Mouse (Mus musculus): ENCODE measurements around the gene Polr2b.

Polr2b gene

DNA sequence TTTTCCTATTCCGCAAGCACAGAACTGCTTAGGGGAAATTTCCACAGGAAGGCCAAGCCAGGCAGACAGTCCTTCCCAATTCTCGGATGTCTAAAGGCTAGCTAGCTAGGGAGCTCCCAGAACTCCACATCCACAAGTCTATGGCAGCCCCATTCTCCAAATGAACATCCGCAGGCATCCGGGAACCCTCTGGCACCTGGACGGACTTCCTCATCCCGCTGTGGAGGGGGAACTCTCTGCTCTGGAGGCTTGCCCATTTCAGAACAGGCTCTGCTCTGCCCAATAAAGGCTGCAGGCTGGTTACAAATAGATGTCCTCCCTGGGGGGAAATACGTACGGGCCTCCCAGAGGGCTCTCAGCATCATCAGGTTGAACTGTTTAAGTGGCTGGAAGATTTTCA, 56.4 kb downstream of the Polr2b start:
- no peak for DNase-seq

- DNase-seq = no peak
Observed at GRCm38 (mm10) chr5:77367145-77367544, 57.2 kb downstream of the Polr2b start.

DNA sequence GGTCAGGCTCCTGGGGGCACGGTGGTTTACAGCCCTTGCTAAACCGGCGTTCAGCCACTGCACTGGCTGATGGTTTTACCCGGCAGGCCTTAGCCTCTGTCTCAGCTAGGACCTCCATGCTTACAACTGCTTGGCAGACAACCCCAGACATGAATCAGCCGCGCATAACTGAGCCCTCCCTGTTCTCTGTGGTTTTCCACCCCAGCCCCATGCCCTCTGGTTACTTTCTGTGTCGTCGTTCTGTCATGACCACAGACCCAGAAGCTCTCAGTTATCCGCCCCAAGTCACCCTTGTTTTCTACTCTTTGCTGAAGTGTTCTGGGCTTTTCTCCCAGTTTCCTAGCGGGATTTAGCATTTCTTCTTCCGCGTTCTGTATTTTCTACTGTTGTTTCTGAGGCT, 57.7 kb downstream of the Polr2b start:
- no peak for DNase-seq

DNA sequence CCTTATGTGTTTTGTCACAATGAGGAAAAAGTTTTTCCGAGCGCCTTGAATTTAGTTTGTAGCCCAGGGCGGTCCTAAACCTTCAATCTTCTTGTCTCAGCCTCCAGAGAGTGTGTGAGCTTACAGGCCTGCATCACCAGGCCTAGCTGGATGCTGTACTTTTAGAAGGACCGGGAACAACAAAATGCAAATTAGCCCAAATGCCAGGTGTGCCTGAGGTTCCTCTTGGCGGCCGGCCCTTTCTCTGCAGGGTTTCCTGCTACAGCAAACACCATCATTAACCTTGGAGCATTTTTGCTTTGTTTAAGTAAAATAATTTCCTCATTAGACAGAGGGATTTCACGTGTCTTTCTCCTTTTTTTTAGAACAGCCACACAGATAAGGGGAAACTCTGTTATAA, 58.2 kb downstream of the Polr2b start:
- no peak for DNase-seq

DNA sequence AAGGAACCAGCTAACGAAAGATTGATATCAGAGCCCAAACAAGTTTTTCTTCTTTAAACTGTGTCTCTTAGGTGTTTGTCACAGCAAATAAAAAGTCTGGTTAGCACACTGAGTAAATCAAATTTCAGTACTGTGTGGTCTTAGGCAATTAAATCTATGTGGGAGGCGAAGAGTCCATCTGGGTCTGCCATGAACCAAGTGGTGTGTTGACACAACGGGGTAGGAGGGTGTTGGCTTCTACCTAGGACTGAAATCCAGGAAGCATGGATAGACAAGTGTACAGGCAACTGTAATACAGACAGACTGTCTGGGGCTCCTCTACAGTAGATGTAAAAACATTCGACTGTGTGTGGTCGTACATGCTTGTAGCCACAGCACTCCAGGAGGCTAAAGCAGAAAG, 59.4 kb downstream of the Polr2b start:
- DNase-seq = no peak

DNA sequence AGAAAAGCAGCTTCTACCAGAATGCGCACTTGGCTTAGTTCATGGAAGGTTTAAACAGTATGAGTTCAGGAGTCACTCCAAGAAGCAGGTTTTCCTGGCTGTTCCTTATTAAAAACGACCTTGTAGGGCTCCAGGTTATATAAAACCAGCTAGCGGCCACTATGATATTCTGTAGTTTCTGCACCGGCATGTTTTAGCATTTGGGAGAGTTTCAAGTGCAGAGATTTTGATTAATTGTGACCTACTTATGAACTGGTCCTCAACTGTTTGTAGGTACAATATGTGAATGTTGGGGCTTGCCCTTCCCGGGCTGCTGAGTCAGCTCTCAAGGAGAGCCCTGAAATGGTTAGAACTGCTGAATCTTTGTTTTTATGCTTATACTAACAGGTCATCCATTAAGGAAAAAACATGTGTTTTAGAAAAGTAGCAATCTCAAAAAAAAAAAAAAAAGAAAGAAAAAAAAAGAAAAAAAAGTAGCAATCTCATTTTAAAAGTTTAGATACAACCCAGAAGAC, 60.5 kb downstream of the Polr2b start:
- DNase-seq = no peak

DNA sequence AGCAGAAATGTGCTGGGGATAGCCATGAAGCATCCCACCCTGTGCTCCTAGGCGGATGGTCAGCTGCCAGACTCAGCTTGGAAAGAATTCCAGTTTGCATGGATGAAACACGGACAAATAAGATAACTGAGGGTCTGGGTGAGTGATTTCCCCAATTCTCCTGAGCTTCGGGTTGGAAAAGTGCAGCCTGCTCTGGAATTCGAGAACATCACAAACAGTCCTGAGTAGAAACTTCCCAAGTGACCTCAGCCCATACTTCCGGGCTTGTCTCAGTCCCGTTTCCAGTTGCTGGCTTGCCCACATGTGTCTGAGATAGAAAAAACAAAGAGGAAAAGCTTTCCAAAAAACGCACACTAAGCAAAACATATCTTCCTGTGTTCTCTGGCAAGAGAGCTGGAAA, 62.3 kb downstream of the Polr2b start:
- DNase-seq = no peak

- peak; percentile 53 for DNase-seq
Observed at GRCm38 (mm10) chr5:77372778-77373177, 62.8 kb downstream of the Polr2b start.

DNA sequence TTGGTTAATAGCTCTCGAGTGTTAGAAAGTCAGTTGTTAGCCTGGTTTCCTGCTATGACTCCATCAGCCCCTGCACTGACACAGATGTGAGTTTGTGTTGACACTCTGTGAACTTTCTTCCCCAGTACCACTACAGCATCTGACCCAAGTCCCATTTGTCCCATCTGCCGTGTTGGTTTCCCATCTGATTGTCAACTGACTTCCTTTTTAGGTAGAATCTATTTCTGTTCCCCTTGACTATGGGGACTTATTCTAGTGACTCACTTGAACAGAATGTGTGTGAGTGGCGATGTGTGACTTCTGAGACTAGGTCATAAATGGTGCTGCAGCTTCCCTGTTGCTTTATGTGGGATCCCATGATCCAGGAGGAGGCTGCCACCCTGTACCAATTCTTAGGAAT, 65.0 kb downstream of the Polr2b start:
- no peak for DNase-seq

DNA sequence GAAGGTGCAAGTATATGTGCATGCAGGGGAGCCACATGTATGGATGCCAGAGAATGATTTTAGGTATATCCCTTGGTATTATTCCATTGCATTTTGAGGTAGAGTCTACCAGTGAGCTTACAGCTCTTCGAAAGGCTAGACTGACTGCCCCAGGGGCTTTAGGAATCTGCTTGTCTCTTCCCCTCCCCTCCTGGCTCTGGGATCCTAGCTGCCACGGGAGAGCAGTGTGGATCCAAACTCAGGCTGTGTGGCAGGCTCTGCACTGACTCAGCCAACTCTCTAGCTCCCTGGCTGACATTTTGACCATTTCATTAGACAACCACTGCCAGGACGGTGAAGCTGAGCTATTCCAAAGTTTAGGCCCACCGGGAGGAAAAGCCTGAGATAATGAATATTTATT, 65.6 kb downstream of the Polr2b start:
- DNase-seq = no peak

- DNase-seq = no peak
Observed at GRCm38 (mm10) chr5:77378027-77378426, 68.1 kb downstream of the Polr2b start.

- no peak for DNase-seq
Observed at GRCm38 (mm10) chr5:77379434-77380135, 69.6 kb downstream of the Polr2b start.

DNA sequence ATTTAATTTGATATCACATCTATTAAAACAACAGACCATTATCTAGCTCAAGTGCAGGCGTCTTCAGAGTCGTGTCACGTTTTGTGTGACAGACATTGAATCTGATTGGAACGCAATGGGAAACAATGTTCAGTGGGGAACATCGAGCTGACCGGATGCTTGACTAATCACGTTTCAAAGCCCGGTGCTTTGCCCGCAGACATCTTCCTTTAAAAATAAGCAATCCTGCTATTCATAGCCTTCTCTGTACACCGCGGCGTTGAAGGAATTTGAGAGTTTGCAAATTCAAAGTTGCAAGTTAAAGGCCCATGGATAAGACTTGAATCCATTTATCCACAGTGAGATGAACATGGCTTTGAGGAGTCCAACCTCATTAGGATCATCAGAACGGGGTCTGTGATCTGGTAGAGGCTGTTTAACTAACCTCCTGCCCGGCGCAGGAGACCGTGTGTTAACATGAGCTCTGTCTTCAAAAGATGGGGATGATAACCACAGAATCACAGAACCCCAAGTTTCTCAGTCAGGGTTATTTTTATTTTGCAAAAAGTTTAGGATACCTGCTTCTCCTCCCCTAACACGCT, 70.5 kb downstream of the Polr2b start:
- no peak for DNase-seq

DNA sequence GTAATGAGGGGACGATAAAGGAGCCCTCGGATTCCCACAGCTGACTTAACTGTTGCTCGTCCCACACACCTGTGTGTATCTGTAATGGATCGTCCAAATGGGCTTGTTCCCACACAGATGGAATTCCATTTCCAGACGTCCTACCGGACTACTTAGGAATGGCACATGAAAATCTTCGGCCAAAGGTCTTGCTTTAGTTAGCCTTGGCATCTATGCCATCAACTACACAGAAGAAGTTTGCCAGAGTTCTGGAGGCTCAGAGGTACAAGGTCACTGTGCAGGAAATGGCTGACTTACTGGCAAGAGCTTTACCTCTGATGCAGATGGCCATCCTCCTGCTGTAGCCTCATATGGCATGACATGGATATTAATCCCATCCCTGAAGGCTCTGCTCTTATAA, 71.3 kb downstream of the Polr2b start:
- no peak for DNase-seq

- no peak for DNase-seq
Observed at GRCm38 (mm10) chr5:77381686-77382085, 71.7 kb downstream of the Polr2b start.

DNA sequence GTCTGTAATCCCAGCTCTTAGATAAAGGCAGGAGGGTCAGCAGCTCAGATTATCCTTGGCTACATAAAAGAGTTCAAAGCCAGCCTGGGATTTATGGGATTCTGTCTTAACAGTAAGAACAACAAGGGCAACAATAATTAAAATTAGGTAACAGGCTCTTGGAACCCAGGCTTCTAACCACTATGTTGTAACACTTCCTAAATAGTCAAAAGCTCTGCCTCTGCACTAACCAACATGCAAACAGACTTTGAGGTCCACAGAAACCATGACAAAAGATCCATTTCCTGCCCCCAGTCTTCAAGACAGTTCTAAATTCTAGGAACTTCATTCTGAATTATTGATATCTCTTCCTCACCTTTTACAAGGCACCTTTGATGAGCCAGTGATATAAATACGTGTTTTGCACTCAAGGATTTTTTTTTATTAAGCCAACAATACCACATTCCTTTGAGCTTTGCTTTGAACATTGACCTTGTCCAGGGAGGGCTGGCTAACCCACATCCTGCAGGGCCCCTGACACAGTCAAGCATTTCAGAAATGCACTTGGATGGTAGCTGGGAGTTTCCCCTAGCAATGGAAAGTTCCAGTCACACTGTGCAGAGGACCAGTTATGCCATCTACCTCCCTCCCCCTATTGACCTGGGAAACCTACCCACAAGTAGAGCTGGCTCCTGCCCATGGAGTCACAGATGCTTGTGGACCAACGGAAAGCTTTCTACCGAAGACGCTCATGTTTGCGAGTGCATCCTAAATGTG, 74.0 kb downstream of the Polr2b start:
- no peak for DNase-seq

- DNase-seq = no peak
Observed at GRCm38 (mm10) chr5:77384724-77385123, 74.8 kb downstream of the Polr2b start.

DNA sequence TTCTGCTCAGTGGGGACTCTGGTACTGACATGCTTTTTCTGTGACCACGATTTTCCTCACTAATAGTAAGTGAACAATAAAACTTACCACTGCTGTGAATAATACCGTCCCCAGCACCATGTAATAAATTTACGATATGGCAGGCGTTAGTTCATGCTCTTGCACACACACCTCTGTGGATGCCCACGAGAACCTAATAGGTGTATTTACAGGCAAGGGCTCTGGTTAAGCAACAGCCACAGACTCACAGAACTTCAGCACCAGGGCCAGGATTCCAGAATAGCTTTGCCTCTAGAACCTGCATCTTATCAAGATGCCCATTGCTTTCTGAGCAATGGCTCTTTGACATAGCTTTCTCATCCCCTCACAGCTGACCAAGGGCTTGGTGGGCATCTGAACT, 75.3 kb downstream of the Polr2b start:
- no peak for DNase-seq

DNA sequence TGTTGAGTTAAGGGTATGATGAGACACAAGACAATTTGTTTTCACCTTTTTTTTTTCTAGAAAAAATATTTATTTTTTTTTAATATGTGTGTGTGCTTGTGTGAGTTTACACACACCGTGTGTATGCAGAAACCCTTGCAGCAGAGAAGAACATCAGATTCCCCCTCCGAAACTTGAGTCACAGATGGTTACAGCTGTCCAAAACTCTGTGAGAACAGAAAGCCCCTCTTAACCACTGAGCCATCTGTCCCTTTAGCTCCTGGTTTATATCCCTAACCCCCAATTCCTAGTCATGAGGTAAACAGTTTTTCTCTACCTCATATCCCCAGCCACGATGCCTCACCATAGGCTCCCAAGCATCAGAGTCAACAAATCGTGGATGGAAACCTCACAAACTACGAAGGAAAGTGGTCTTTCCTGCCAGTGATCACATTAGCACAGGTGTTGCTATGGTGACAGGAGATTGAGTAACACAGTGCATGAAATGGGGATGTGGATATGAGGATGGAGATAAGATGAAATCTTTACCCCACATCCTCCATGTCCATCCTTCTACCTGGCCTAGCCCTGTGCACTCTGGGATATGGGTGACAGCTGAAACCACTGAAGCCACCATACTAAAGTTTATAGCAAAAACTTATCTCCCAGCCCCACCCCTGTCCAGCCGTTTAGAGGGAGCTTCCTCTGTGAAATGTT, 76.1 kb downstream of the Polr2b start:
- no peak for DNase-seq

DNA sequence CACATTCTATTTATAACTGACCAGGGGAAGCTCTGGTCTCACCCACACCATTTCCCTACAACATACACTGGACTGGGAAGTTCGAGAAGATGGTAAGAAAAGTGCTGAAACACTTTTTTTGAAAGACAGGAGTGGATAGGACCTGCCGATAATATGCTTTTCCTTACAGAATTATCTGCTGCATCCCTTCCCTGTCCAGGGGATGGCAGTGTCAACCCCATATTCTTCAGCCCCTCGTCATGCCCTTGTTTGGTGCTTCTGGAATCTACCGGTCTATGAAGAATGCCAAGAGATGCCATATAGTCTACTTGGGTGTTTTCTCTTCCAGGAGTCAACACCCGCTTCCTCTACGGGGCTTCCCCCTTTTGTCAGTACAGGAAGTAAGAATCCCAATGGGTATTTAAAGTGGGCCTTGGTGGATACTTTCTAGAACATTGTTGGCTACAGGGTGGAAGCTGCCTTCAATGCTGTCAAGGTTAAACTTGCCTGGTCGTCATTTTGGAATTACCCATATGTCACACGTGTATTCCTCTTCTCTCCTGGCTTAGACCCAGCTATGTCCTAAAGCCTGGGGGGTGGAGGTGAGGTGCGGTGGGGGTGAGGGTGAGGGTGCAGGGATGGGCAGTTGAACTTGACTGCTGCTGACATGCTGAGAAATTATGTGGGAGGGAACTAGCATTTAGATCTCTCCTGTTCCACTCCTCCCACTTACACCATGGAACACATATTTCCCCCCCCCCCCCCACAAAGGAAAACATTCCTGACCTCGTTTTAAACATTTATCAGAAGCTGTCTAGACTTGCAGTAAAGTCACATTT, 76.9 kb downstream of the Polr2b start:
- no peak for DNase-seq

DNA sequence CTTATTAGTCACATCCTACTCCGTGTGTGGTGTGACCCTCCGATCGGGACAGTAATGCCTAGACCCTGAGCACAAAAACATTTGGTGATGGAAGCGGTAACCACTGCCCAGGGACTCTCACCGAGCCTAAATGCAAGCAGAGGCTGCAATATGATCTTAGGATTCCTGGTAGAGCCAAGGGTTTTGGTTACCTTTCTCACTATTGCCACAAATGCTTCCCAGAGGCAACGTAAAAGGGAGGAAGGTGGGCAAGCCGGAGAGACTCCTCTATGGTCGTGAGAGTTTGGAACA, 77.4 kb downstream of the Polr2b start:
- no peak for DNase-seq

DNA sequence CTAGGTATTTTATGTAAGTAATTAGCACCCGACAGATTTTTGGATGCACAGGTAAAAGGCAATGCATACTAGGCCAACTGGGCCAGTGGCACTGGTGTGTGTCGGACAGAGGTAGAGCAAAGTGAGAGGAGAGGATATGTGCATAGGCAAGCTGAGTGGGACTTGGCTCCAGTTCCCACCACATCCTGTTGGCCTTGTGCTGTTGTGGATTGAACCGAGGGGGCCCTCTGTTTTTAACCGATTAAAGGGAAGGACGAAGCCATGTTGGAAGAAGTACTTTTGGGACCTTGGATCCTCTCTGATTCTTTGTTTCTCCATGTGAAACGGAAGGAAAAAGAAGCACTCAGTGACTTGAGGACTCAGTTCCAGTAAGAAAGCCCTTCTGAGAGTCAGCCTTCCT, 78.4 kb downstream of the Polr2b start:
- no peak for DNase-seq

- no peak for DNase-seq
Observed at GRCm38 (mm10) chr5:77390272-77390671, 80.3 kb downstream of the Polr2b start.

All from thymus, postnatal 14 days (tissue).